Mouse (Mus musculus): ENCODE measurements around the gene Sf3a1.

DNA sequence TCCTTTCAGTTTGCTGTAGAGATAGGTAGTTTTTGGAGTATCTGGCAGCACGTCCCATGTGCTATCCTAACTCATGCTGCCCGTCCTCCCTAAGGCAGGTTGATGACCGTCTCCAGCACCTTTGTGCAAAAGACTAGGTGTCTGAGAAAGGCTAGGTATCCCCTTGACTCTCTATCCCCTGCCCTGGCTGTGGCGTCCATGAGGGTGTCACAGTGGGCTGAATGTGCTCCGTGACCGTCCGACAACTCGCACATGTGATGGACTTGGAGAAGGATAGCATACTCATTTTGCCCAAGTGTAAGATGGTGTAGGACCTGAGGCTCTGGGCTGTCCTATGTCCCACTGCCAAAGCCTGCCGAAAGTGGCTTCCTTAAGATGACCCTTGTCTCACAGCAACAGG, 47.5 kb downstream of the Sf3a1 start:
- TF ChIP-seq CTCF (IDR thresholded peaks at IDR 0.05; ENCODE audit: extremely low read depth, insufficient read length, insufficient replicate concordance, low read depth, low read length) (no peak), POLR2A (IDR thresholded peaks at IDR 0.05; ENCODE audit: low read depth, low read length) (no peak)

Data from small intestine, adult 2 months (tissue).